Mouse (Mus musculus): ENCODE results near the gene Tkt.
A peak's percentile ranks its signal among the peaks of the same experiment; 100 is the strongest.

DNA sequence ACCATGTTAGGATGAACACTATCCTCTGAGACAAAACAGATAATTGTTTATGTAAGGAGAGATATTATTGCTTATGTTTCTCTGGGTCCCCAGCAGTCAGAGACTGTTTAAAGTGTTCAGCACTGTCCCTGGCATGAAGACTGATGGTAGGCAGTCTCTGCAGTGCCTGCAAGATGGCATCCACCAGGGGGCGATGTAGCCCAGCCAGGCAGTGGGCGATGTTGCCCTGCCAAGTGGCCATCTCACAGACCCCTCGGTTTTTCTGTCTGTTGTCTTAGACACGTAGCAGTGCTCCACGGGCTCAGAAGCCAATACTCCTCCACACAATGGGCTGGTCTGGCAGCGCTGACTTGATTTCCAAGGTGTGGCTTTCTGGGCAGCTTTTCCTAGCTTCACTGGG is 43.3 kb downstream of the Tkt start:
- TF ChIP-seq POLR2A (IDR thresholded peaks at IDR 0.05; ENCODE audit: extremely low read depth, insufficient read depth, low read length) = no peak
- peak; percentile 98 for TF ChIP-seq CTCF (IDR thresholded peaks at IDR 0.05; ENCODE audit: low read depth, low read length)

All from liver, adult 2 months (tissue).